Mouse (Mus musculus) CH12F3 (cell line): ENCODE data around the gene Txn2.

ENCODE experiments used
- in situ Hi-C: fragments of 300-500 bp; cut with MboI; formaldehyde crosslinking; loops from 2 replicates; pipeline ENCODE4 v1.14.3; 2020; ENCODE audit warnings: low sequenced_read_pairs

Gene Txn2

DNA sequence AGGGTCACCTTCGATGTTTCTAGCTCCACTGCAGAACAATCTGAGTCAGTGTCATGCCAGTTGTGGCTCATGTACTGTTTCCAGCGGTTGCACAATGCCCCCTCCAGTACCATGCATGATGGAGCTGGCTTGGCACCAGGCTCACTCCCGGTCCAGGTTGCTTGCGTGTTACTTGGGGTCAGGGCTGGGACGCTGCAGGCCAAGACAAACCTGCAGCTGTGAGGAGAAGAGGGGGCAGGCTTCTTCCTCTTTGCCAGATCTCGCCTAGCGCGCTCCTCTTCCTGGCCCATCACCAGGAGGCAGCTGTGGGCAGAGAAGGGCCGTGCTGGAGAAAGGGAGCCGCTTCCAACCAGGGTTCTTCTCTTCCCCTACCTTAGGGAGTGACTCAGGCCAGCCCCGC is 5.5 kb upstream of the Txn2 start:
- in situ Hi-C loops: no loop called here

DNA sequence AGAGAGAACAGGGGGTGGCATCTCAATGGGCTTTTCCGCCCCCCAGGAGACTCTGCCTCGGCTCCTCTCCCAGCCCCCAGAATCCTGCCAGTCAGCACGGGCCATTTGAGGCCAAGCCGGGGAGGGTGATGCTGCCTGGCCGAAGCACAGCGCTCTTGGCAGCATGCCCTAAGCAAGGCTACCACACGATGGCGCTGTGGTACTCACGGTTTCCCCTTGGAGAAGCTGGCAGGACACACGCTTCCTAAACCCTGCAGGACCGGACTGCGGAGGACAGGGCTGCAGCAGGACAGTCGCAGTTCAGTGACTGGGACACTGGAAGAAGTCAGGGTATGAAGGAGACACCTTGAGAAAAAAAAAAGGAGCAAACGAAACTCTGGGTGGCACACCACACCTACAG is 5.0 kb upstream of the Txn2 start:
- in situ Hi-C loops: no loop called here

- in situ Hi-C loops: no loop called here
Measured at GRCm38 (mm10) chr15:77933222-77933621, 4.4 kb upstream of the Txn2 start.

- in situ Hi-C loops: no loop called here
Measured at GRCm38 (mm10) chr15:77931689-77932016, 2.8 kb upstream of the Txn2 start.

- in situ Hi-C loops: no loop called here
Measured at GRCm38 (mm10) chr15:77930986-77931688, 2.3 kb upstream of the Txn2 start.

- in situ Hi-C loops: no loop called here
Measured at GRCm38 (mm10) chr15:77929804-77930203, 998 bp upstream of the Txn2 start.

- in situ Hi-C loops: no loop called here
Measured at GRCm38 (mm10) chr15:77928091-77928490, 715 bp downstream of the Txn2 start.

- in situ Hi-C loops: no loop called here
Measured at GRCm38 (mm10) chr15:77926921-77927320, 1.9 kb downstream of the Txn2 start.

DNA sequence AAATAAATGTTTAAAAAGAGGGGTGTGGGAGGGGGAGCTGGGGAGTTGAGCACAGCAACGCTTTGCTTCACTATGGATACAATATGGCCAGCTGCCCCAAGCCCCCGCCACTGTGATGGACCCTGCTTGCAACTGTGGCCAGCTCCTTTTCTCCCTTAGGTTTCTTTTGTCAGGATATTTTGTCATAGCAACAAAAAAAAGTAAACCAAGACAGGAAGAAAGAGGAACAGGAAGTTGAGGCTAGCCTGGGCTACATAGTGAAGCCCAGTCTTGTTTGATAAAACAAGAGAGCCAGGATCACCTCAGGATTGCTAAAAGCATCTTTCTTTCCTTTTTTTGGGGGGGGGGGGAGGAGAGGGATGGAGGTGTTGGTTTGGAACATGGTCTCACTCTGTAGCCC is 3.6 kb downstream of the Txn2 start:
- in situ Hi-C loops: no loop called here

GRCm38 (mm10) chr15:77923267-77924035 is 5.4 kb downstream of the Txn2 start:
- in situ Hi-C loops: no loop called here

DNA sequence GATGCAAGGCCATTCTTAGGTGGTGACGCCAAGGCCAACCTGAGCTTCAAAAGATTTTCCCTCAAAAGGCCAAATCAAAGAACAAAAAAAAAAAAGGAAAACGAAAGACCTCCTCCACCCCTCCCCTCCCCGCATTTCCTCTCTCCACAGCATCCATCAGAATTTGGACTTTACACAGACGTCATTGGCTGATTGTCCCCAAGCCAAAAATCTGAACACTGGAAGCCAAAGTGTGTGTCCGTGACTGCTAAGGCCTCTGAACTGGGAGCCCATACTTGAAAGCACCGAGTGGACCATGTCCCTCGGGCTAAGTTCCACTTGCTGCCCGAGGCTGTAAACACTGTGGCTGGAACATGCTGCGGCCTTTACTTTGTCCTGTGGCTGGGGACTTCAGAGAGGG is 6.1 kb downstream of the Txn2 start:
- in situ Hi-C loops: no loop called here

DNA sequence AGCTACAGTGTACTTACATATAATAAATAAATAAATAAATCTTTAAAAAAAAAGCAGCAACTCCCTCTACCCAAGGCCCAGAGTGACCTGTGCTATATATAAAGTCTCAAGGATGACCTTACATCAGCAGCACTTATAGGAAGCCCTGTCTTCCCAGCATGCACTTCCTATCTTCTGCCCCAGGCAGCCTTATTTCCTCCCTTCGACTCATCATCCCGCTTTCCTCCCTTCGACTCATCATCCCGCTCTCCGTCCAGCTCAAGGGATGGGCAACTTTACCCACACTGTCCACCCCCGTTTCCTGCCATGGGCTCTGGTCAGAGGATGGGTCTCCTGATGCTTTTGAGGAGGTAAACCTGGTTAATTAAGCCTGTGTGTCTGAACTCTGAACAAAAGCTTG is 7.2 kb downstream of the Txn2 start:
- in situ Hi-C loops: no loop called here

- in situ Hi-C loops: no loop called here
Measured at GRCm38 (mm10) chr15:77920511-77921462, 8.0 kb downstream of the Txn2 start.

- in situ Hi-C loops: no loop called here
Measured at GRCm38 (mm10) chr15:77919441-77919840, 9.4 kb downstream of the Txn2 start.

GRCm38 (mm10) chr15:77916851-77917544 is 11.8 kb downstream of the Txn2 start:
- in situ Hi-C loops: no loop called here

DNA sequence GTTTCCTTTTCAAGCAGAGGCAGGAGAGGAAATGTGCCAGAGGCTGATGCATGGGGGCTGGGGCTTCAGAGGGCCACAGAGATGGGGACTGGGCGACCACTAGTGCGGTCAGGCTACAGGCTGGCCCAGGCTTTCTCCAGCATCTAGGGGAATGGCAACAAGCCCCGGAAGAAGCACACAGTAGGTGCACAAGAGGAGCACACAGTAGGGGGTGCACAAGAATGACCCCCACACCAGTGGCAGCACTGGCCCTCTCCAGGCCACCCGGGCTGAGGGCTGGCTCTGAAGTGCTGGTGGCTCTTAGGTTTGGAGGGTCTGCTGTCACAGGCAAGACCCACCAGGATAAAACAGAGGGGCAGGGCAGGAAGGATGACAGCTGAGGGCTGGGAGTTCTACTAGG is 13.5 kb downstream of the Txn2 start:
- in situ Hi-C loops: no loop called here

- in situ Hi-C loops: no loop called here
Measured at GRCm38 (mm10) chr15:77914507-77914906, 14.3 kb downstream of the Txn2 start.

DNA sequence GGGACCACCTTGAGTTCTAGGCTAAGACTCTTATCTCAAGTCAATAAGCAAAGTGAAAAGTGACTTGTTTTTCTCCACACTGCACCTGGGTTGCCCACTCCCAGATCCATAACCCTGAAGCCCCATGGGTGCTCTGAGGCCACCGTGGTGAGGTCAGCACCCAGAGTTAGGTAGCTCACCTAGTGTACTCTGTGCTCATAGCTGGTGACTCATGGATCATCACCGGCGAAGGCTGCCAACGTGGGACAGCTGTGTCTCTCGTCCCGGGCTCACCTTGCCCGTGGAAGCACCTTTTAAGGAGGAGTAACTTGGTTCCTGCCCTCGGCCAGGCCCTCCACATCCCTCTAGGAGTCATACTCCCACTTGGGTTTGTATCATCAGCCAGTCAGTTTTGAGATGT is 15.8 kb downstream of the Txn2 start:
- in situ Hi-C loops: no loop called here

DNA sequence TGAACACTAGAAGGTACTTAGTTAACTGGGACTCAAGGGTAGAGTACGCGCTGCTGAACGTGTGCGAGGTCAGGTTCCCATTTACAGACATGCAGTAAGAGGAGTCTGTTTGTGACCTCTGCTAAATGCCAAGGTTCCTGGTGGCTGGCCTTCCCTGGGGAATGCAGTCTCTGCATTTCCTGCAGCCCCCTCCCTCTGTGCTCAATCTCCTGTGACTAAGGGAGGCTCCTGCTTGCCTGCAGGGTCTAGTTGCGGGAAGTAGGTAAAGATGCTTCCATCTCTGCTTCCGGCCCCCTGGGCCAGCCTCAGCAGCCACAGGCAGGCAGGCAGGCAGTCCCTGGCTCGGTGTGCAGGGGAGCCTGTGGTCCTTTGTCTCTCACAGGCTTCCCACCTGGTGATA is 16.2 kb downstream of the Txn2 start:
- in situ Hi-C loops: no loop called here

- in situ Hi-C loops: no loop called here
Measured at GRCm38 (mm10) chr15:77912048-77912447, 16.8 kb downstream of the Txn2 start.

DNA sequence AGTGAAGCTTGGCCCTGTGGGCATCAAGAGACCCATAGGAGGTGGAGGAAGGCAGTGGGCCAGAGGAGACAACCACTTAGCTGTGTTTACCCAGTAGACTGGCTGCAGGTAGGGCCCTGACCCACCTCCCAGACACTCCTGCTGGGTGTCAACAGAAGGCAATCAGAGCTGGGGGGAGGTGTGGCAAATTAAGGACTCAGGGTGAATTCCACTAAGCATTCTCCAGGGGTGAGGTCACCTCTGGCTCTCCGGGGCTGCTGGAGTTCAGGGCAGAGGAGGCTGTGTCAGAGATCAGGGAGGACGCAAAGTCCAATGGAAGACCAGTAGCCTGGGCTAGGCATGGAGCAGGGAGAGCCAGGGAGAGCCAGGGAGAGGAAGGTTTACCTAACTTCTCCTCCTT is 17.7 kb downstream of the Txn2 start:
- in situ Hi-C loops: no loop called here
